Mouse (Mus musculus) gastrocnemius, adult 18-20 months (tissue): ENCODE data around the gene Adad2. TPM values are rescaled to one million over a fixed set of nuclear protein-coding genes. Genes with fewer than 3 reads are reported as not detected.
A peak's percentile ranks its signal among the peaks of the same experiment; 100 is the strongest.

Experiments used
- DNase-seq: peaks from one replicate; pipeline ENCODE4 v3.0.0; 2021; ENCODE audit warnings: low spot score
- total RNA-seq, 2 experiments: library from RNA; stranded (reverse); gene quantifications; 2 replicates each; pipeline ENCODE4 v1.2.3; 2021

Adad2 gene
- total RNA-seq, 2 experiments from 2014 or later: 0.14 TPM; not detected in 1

DNA sequence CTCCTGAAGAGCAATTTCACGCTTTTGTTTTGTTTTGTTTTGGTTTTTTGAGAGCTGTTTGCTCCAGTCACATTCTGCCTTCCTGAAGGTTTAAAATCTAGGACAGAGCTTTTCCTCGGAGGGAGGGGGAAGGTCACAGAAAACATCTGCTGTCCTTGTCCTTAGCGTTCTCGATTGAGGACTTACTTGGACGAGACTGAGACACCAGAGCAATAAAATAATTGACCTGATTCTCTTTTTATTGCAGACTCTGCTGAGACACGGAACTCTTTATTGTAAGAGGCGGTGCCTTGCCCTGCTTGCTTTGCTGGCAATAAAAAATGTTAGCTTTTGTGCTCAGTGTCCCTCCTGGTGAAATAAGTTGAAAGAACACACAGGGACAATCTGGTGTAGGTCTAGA, 27.3 kb downstream of the Adad2 start:
- no peak for DNase-seq

DNA sequence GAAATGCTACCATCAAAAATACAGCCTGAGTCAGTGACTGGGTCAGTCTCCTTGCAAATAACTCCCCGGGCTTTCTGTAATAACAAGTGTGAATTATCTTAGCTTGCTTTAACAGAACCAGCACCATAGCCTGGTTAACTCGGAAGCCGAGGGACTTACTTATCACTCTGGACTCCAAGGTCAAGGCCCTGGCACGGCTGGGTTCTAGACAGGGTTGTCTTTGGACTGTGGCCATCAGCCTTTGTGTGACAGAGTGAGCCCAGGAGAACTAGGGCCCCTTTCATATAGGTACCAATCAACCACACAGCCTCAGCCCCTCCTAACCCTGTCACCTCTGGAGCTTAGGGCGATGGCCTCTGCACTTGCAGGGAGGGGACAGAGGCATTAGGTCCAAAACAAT, 28.5 kb downstream of the Adad2 start:
- no peak for DNase-seq

DNA sequence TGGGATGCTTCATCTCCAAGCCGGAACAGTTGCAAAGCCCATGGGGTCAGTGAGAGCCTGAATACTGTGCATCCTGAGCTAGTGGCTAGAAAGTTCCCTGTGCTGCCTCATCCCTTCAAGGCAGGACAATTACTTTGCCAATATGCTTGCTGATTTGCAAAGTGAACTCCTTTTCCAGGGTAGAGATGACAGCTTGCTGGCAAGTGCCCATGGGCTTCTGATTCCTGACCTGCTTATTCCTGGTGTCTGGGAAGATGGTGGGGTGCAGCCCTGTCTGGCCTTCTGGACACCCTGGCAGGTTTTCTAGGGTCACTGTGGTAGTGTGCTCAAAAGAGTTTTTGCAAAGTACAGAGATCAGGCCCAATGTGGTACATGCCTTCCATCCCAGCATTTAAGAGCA, 30.4 kb downstream of the Adad2 start:
- DNase-seq: no peak

DNA sequence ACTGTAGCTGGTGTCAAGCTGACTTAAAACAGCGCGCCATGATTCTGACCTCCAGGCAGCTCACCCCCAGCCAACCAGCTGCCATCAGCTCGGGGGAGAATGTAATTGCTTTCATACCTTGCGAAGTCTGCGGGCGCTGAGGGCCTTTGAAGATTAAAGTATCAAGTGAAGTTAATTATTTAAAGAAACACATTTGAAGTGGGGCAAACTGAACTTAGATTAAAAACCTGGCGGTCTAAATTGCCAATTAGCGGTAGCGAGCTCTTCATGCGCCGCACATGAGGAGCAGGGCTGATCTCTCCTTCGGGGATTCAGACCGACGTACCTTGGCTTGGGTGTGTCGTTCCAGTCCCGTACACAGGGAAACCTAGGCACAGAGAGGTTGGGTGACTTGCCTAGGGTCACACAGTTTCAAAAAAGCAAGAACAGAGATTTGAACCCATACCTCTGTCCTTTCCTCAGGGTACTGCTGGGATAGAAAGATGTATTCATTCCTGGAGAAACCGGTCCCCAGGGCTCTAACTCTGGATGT, 31.9 kb downstream of the Adad2 start:
- no peak for DNase-seq

DNA sequence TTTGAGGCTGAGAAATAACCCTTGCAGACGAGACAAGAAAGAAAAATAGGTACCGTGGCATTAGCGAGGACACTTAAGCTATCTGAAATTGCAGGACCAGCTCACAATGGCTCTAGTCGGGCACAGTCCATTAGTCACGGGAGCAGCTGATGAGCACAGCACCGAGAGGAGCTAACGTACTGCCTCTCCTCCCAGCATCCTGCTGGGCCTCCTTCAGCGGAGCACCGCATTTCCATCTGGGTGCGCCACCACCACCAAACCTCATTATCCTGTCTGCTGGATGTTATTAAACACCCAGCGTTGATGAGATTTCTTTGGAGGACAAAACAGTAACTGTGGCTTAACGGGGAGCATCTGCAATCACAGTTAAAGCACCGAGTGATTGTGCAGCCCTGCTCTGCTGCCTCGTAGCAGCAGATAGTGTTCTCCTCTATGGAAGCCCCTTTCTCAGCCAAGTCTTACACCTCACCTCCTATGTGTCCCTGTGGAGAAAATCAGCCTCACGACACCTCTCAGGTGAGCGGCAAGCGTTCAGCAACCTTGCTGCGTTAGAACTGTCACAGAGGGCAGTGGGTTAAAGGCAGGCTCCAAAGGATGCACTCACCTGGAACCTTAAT, 32.5 kb downstream of the Adad2 start:
- DNase-seq: no peak

DNA sequence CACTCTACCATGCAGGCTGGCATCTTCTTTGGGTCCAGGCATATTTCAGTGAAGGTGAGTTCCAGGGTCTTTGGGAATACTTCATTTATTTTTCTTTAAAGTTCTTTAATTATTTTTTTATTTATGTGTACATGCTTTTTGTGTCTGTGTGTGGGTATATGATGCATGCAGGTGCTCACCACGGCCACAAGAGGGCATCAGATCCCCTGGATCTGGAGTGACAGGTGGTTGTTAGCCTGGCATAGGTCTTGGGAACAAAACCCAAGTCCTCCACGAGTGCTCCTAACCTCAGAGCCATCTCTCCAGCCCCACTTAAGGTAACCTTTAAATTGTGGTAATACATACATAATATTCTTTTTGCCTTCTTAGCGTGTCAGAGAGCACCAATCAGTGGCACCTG, 33.6 kb downstream of the Adad2 start:
- no peak for DNase-seq

DNA sequence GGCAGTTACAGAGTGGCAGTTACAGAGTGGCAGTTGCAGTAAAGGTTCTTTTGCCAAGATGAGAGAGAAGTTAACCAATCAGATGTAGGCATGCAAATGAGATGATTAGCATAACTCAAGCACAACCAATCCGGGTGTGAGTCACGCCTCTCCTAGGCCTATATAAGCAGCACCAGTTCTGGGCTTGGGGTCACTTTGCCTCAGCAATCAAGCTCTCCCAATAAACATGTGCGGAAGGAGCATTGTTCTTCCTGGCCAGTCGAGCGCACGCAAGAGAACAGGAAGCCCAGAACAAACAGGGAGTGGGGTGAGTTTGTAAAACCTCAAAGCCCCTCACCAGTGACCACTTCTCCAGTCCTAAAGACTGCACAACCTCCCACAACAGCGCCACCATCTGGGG, 34.3 kb downstream of the Adad2 start:
- no peak for DNase-seq

DNA sequence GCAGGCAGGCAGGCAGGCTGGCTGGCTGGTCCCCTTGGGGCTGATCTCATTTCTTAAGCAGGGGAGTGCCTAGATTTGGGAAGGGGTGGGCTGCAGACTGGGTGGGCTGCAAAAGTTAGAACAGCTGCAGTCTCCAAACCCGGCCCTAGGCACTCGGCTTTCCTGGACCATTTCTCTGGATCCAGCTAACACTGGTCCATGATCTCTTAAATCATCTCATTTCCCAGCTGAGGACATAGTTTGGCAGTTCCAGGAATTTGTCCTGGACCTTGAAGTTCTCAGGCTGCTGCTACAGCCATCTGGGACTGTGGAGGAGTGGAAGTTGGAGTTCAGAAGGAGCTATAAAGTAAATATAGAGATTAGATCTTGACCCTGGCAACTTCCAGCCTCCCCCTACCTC, 38.8 kb downstream of the Adad2 start:
- no peak for DNase-seq

DNA sequence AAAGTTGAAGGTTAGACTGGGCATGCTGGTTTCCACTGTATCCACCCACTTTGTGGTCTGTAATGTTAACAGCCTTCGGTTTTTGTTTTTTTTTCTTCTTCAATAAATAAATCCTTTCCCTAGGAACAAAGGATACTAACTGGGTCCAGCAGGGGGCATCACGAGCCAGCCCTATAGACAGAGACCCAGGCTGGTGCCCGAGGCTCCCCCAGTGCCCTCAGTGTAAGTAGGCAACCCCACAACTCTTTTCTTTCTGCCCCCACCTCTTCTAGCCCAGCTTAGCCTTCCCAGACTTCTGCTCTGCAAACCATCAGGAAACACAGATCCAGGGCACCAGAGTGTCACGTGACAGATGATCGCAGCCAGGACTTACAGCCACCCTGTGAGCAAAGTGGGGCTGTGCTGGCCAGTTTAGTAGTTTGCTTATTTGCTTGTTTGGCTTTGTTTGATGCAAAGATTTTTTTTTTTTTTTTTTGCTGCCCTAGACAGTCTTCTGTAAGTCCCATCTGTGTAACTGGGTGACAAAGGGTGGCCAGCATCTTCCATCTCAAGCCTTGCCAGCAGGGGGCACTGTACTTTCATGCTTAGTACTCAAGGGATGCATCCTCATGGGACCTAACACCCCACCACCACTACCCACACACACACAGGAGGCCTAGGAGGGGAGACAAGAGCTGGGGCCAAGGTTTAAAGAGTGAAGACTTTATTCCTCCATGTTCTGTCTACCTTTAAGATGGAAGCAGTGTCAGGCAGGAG, 44.3 kb downstream of the Adad2 start:
- DNase-seq: peak; percentile 47

DNA sequence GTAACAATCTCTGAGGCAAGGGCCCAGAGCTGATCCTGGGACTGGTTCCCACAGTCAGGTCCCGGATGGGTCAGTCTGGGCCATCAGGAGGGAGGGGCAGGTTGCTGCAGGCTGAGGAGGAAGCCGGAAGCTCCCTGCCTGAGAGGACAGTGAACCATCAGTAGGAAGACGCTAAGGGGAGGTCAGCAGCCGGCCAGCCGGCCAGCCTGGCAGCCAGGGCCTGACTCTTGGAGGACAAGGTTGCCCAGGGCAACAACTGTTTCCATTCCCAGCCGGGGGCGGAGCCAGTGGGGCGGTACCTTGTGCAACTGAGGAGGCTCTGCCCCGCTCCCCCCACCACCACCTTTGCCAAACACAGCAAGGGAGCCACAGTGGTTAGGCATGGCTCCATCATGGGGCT, 48.5 kb downstream of the Adad2 start:
- peak; percentile 68 for DNase-seq

DNA sequence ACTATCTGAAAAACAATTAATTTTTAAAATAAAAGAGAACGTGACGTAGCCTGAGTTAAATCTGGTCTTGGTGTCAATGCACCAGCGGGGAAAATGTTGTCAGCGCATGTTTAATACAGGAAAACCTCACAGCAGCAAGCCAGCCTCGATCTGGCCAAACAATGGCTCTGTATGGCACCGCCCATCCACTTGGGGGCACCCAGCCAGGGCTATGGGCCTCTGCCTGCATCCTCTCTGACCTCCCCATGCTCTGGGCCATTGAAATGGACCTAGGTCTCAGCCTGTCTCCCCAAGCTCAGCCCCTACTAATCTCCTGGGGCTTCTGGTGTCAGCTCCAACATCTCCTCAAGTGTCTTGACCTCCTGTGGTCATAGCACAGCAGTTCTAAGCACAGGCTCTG, 49.3 kb downstream of the Adad2 start:
- no peak for DNase-seq

DNA sequence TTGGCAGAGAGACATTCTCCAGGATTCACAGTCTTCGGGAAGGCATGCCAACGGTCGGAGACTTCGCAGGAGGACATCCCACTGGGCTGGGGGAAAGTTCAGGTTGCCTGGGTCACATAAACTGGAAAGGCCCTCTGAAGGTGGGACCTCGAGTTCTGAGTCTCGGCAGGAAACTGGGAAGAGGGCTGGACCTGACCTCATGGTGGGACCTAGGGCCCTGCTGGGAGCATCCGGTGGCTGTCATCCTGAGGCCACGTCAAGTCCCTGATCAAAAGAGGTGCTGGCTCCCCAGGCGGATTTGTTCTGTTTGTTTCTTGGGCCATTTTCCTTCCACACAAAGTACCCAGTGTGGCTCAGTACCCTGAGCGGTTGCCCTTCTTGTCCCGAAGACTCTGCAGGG, 50.9 kb downstream of the Adad2 start:
- no peak for DNase-seq

DNA sequence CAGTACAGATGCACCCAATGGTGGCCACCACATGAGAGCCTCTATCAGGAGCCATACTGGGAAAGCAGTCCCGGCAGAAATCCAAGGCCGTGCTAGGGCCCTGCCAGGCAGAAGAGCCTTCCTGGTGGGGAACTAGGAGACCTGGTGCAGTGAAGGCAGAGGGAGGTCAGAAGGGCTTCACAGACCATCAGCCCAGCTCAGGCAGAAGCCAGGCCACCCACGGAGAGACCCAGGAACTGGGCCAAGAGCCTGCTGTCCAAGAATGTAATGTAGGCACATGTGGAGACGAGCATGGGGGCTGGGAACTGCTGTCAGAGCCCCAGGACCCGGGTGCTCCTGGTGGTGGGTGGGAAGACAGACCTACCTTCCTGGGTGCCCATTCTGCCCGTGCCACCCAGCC, 52.7 kb downstream of the Adad2 start:
- peak; percentile 40 for DNase-seq

Other genes with a start within 250 kb of the Adad2 start
- gene Mlycd, start 217.9 kb upstream of the Adad2 start, total RNA-seq: 10 to 100 TPM; 75.0 to 87.3 TPM
- gene Osgin1, start 178.6 kb upstream of the Adad2 start, total RNA-seq: 10 to 100 TPM in 1 of 2 experiments, 1 to 10 TPM in 1; 9.3 to 13.9 TPM
- under 1 TPM in 1 of 2 experiments, not detected in 1; 0.16 TPM for gene Necab2, start 166.0 kb upstream of the Adad2 start, total RNA-seq
- gene Slc38a8, start 111.0 kb upstream of the Adad2 start, total RNA-seq: not detected
- 10 to 100 TPM; 20.2 to 21.1 TPM for gene Mbtps1, start 54.0 kb upstream of the Adad2 start, total RNA-seq
- gene Hsdl1, start 37.6 kb upstream of the Adad2 start, total RNA-seq: 10 to 100 TPM; 13.4 to 16.3 TPM
- not detected for gene Dnaaf1, start 37.5 kb upstream of the Adad2 start, total RNA-seq
- gene Taf1c, start 7.5 kb upstream of the Adad2 start, total RNA-seq: 1 to 10 TPM; 4.8 to 5.5 TPM
- 10 to 100 TPM; 11.4 to 11.8 TPM for gene Kcng4, start 22.9 kb downstream of the Adad2 start, total RNA-seq
- 10 to 100 TPM; 60.2 to 82.9 TPM for gene Wfdc1, start 53.6 kb downstream of the Adad2 start, total RNA-seq
- under 1 TPM in 1 of 2 experiments, not detected in 1; 0.14 TPM for gene Atp2c2, start 87.3 kb downstream of the Adad2 start, total RNA-seq
- 1 to 10 TPM; 3.4 TPM for gene Tldc1, start 165.7 kb downstream of the Adad2 start, total RNA-seq
- 1 to 10 TPM; 4.7 to 6.0 TPM for gene Cotl1, start 227.8 kb downstream of the Adad2 start, total RNA-seq
- 1 to 10 TPM; 1.2 to 1.3 TPM for gene Klhl36, start 249.5 kb downstream of the Adad2 start, total RNA-seq